Mouse (Mus musculus): ENCODE measurements around the gene Rpa1.

DNA sequence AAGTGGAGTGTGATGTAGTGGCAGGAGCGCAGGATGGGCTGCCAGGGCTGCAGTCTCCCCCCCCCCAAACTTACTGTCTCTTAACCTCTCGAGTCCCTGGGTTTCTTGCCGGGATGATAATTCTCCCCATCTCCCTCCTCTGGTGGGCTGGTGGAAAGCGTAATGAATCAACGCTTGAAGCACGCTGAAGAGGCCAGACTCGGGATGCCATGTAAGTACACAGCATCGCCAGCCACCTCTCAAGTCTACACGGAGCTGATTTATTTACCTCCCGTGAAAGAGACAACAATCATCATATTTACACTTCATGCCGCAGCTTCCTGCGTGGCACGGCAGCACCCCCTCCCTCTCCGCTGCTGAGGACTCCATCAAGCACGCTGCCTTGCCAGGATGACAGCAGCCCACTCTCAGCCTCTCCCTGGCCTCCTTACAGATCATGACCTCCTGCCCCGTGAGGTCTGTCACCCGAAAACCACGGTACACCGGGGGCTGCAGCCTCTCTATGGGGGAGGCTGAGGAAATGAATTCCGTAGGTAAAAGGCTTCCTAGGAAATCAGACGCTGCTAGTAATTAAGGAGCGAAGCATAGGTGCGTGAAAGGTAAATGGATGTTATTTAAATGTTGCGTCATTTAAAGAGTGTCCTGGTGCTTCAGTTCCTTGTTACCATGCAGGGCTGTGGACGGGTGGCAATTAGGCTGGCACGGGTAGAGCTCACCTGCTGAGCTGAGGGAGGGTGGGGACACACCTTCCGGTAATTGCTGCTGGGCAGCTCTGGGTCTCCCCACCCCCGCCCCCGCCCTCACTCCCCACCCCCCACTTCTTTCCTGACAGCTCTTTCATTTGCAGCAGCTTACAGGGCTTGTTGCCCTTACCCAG, 66.5 kb downstream of the Rpa1 start:
- TF ChIP-seq CTCF (IDR thresholded peaks at IDR 0.05; ENCODE audit: insufficient read depth, low read length) = no peak
- TF ChIP-seq POLR2A (IDR thresholded peaks at IDR 0.05; ENCODE audit: borderline replicate concordance, extremely low read depth, low read depth, low read length) = no peak

Measured in lung, adult 2 months (tissue).